Mouse (Mus musculus): ENCODE measurements around the gene Cep57l1. TPM values are rescaled to one million over a fixed set of nuclear protein-coding genes. Genes with fewer than 3 reads are reported as not detected.
A peak's percentile ranks its signal among the peaks of the same experiment; 100 is the strongest.

Cep57l1 gene
- polyA plus RNA-seq, 1 experiment from 2014 or later = 13.4 TPM

GRCm38 (mm10) chr10:41730746-41731145 is 78.9 kb downstream of the Cep57l1 start:
- Histone ChIP-seq H3K27ac (replicated peaks) (no peak overlapping the region), H3K4me3 (no peak overlapping the region), H3K9ac (no peak overlapping the region), H3K27me3 (no peaks in the 10 kb centered on the region), H3K4me2 (no peak overlapping the region), H3K36me3 (peaks cover 11% of the 10 kb centered on the region), H3K4me1 (replicated peaks) (no peaks in the 10 kb centered on the region; the same call in 1 of the 2 replicates), H3K9me3 (no peaks in the 10 kb centered on the region; the same call in 1 of the 2 replicates)
- ATAC-seq (ENCODE audit: low read depth) = no peak
- 95% methylated on average over 10 of the region's 10 CpGs for WGBS

GRCm38 (mm10) chr10:41726215-41726614 is 83.5 kb downstream of the Cep57l1 start:
- no peak for ATAC-seq (ENCODE audit: low read depth)
- Histone ChIP-seq H3K9me3 (no peaks in the 10 kb centered on the region; the same call in 1 of the 2 replicates), H3K27me3 (no peaks in the 10 kb centered on the region), H3K27ac (replicated peaks) (no peak overlapping the region), H3K4me3 (no peak overlapping the region), H3K9ac (no peak overlapping the region), H3K4me2 (no peak overlapping the region), H3K4me1 (replicated peaks) (no peaks in the 10 kb centered on the region; the same call in 1 of the 2 replicates), H3K36me3 (peaks cover 11% of the 10 kb centered on the region)
- 70% methylated on average over 9 of the region's 9 CpGs for WGBS

- H3K9ac ChIP-seq = no peak overlapping the region
- ATAC-seq (ENCODE audit: low read depth) = no peak
- H3K4me2 ChIP-seq = no peak overlapping the region
- peaks cover 27% of the 10 kb centered on the region for H3K4me1 ChIP-seq (replicated peaks)
- H3K27ac ChIP-seq (replicated peaks) = no peak overlapping the region
- 47% methylated on average over 9 of the region's 9 CpGs for WGBS
- no peaks in the 10 kb centered on the region for H3K36me3 ChIP-seq
- H3K9me3 ChIP-seq = no peaks in the 10 kb centered on the region
- H3K4me3 ChIP-seq = no peak overlapping the region
- no peaks in the 10 kb centered on the region for H3K27me3 ChIP-seq
Measured at GRCm38 (mm10) chr10:41719587-41719986, 90.1 kb downstream of the Cep57l1 start.

DNA sequence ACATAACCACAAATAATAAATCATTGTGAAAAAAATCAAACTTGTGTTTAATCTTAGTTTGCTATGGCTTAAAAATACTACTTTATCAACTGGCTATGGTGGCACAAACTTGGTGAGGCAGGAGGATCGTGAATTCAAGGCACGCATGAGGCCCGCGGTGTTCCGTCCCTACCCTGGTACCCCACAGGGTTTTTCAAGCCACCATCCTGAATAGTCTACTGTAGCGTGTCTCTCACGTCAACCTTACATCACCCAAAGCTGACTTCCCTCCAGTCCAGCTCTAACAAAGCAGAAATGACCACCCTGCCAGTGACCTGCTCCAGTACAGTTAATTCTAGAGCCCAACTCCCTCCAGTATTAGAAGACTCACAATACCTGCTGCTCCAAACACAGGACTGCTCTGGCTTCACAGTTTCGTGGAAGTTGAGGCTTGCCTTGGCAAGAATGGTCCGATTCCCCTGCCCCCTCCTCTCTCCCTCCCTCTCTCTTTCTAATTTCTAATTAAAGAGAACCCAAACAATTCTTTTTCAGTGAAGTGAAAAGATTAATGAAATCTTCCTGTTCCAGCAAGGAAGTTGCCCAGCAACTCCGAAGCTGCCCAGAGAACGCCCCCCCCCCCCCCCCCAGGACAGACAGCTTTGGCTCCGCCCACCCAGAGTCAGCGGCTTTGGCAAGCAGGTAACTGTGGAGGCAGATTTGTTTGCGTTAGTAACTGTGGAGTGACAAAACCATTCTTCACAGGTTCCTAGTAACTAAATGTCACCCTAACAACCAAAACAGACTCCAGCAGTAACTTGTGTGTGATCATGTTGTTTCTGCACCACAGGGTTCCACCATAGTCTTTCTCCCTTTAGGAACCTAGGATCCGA is 93.4 kb downstream of the Cep57l1 start, which contains the start of gene Ccdc162:
Gene Ccdc162, minus strand, starts transcription at position 606 of the 869 bp plus-strand sequence.
- H3K4me3 ChIP-seq = no peak within 1 kb of the TSS
- H3K27me3 ChIP-seq = no peaks in the 10 kb centered on the region
- no peaks in the 10 kb centered on the region for H3K9me3 ChIP-seq
- peaks cover 27% of the 10 kb centered on the region for H3K4me1 ChIP-seq (replicated peaks)
- H3K4me2 ChIP-seq = peak within 1 kb of the TSS; percentile 28
- WGBS = 37% methylated on average over 15 of the region's 15 CpGs
- H3K36me3 ChIP-seq = no peaks in the 10 kb centered on the region
- no peak within 1 kb of the TSS for H3K9ac ChIP-seq
- ATAC-seq (ENCODE audit: low read depth) = peak; percentile 70
- H3K27ac ChIP-seq (replicated peaks) = peak within 1 kb of the TSS; percentile 59

DNA sequence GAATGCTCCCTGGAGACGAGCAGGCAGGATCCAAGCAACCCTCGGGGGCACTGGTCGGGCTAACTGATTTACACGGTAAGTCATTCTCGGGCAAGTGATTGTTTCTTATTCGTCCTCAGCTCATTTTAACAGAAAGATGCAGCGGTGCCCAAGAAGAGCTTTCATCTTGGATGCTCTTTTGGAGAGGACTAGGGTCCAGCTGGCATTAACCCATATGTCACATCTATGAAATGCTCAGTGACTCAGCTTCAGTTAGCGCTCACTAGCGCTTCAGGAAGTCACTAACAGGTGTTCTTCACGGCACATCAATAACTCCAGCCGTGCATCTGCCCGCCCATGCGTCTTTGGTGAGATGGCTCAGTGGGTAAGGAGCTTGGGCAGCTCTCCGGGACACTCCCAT is 94.1 kb downstream of the Cep57l1 start:
- H3K36me3 ChIP-seq = no peaks in the 10 kb centered on the region
- peak overlapping the region; percentile 28 for H3K4me2 ChIP-seq
- H3K4me1 ChIP-seq (replicated peaks) = peaks cover 27% of the 10 kb centered on the region
- peak overlapping the region; percentile 59 for H3K27ac ChIP-seq (replicated peaks)
- H3K4me3 ChIP-seq = no peak overlapping the region
- H3K9ac ChIP-seq = no peak overlapping the region
- 58% methylated on average over 14 of the region's 14 CpGs for WGBS
- no peak for ATAC-seq (ENCODE audit: low read depth)
- H3K9me3 ChIP-seq = no peaks in the 10 kb centered on the region
- no peaks in the 10 kb centered on the region for H3K27me3 ChIP-seq

- WGBS = 42% methylated on average over 7 of the region's 7 CpGs
- no peak overlapping the region for H3K4me3 ChIP-seq
- no peak overlapping the region for H3K9ac ChIP-seq
- H3K9me3 ChIP-seq = no peaks in the 10 kb centered on the region
- H3K36me3 ChIP-seq = no peaks in the 10 kb centered on the region
- peaks cover 13% of the 10 kb centered on the region for H3K4me1 ChIP-seq (replicated peaks)
- H3K4me2 ChIP-seq = no peak overlapping the region
- no peaks in the 10 kb centered on the region for H3K27me3 ChIP-seq
- no peak overlapping the region for H3K27ac ChIP-seq (replicated peaks)
- no peak for ATAC-seq (ENCODE audit: low read depth)
Measured at GRCm38 (mm10) chr10:41711467-41711866, 98.2 kb downstream of the Cep57l1 start.

DNA sequence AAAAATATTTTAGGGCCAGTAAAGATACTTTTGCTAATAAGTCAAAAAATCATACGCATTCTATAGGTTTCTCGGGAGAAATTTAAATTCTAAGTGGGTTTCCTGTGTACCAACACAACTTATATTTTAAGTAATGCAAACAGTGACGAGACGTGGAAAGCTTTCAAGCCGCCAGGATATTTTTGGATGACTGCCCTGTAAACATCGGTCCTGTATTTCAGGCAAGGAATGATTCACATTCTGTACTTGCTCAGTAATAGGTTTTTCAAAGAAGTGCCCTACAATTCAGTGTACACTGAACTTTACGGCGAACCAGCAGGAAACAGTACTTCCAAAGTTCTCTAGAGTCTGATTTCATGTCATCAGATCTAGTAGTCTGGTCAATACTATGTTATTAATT is 98.9 kb downstream of the Cep57l1 start:
- Histone ChIP-seq H3K36me3 (no peaks in the 10 kb centered on the region), H3K4me1 (replicated peaks) (peaks cover 8% of the 10 kb centered on the region), H3K27ac (replicated peaks) (no peak overlapping the region), H3K9me3 (no peaks in the 10 kb centered on the region), H3K9ac (no peak overlapping the region), H3K27me3 (no peaks in the 10 kb centered on the region), H3K4me2 (no peak overlapping the region), H3K4me3 (no peak overlapping the region)
- 90% methylated on average over 8 of the region's 8 CpGs for WGBS
- no peak for ATAC-seq (ENCODE audit: low read depth)

- Histone ChIP-seq H3K36me3 (no peaks in the 10 kb centered on the region), H3K9ac (no peak overlapping the region), H3K9me3 (no peaks in the 10 kb centered on the region), H3K27ac (replicated peaks) (no peak overlapping the region), H3K4me1 (replicated peaks) (no peaks in the 10 kb centered on the region), H3K4me2 (no peak overlapping the region), H3K27me3 (no peaks in the 10 kb centered on the region), H3K4me3 (no peak overlapping the region)
- WGBS = 76% methylated on average over 8 of the region's 8 CpGs
- ATAC-seq (ENCODE audit: low read depth) = no peak
Measured at GRCm38 (mm10) chr10:41709341-41709740, 100.3 kb downstream of the Cep57l1 start.

DNA sequence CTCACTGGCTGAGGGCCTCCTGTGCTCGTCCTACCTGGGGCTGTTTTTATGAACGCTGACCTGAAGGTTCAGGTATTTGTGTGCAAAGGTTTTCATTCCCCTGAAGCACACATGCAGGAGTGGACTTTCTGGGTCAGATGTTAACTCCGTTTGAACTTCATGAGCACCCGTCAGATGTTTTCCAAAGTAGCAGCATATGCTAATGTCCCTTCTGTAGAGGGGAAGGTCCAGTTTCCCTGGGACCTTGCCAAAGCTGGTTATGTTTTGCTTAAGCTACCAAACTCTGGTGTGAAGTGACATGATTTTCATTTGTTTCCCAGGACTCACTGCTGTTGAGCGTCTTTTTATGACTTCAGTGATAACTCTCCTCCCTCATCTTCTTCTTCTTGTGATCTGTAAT is 110.0 kb downstream of the Cep57l1 start:
- ATAC-seq (ENCODE audit: low read depth) = no peak
- WGBS = 89% methylated on average over 5 of the region's 5 CpGs
- Histone ChIP-seq H3K27ac (replicated peaks) (no peak overlapping the region), H3K4me1 (replicated peaks) (no peaks in the 10 kb centered on the region), H3K4me3 (no peak overlapping the region), H3K9ac (no peak overlapping the region), H3K9me3 (no peaks in the 10 kb centered on the region), H3K36me3 (no peaks in the 10 kb centered on the region), H3K4me2 (no peak overlapping the region), H3K27me3 (no peaks in the 10 kb centered on the region)

- H3K27ac ChIP-seq (replicated peaks) = no peak overlapping the region
- whole genome bisulfite sequencing = 79% methylated on average over 11 of the region's 11 CpGs
- H3K9me3 ChIP-seq = no peaks in the 10 kb centered on the region
- no peaks in the 10 kb centered on the region for H3K36me3 ChIP-seq
- no peaks in the 10 kb centered on the region for H3K27me3 ChIP-seq
- no peaks in the 10 kb centered on the region for H3K4me1 ChIP-seq (replicated peaks)
- 0 out of 2 replicates have a peak, but pooled peaks have one; percentile 27 for ATAC-seq (ENCODE audit: low read depth)
- H3K4me2 ChIP-seq = no peak overlapping the region
- H3K4me3 ChIP-seq = no peak overlapping the region
- no peak overlapping the region for H3K9ac ChIP-seq
Measured at GRCm38 (mm10) chr10:41697040-41697439, 112.6 kb downstream of the Cep57l1 start.

DNA sequence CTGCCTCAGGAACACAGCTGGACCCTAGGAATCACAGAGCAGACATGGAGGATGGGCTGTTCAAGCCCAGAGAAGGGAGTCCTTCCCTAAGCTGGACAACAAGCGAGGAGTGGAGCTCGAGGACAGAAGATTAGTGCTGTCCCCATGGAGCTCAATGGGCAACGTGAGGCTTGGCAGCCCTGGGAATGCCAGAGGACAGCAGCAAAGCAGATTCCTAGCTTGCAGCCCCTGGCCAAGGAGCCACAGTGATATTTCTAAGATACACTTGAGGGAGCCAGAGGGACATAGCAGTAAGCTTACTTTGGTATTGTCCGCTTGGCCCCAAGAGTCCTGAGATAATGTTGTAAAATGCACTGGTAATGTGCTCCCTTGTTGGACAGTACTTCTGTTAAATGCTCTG is 118.7 kb downstream of the Cep57l1 start:
- Histone ChIP-seq H3K27ac (replicated peaks) (no peak overlapping the region), H3K9ac (no peak overlapping the region), H3K27me3 (peaks cover 8% of the 10 kb centered on the region; the same call in 1 of the 2 replicates), H3K4me2 (no peak overlapping the region), H3K36me3 (no peaks in the 10 kb centered on the region), H3K9me3 (0 out of 2 replicates have a peak, but pooled peaks cover 7% of the 10 kb centered on the region), H3K4me3 (no peak overlapping the region), H3K4me1 (replicated peaks) (peaks cover 5% of the 10 kb centered on the region; the same call in 1 of the 2 replicates)
- WGBS = 70% methylated on average over 4 of the region's 4 CpGs
- no peak for ATAC-seq (ENCODE audit: low read depth)

DNA sequence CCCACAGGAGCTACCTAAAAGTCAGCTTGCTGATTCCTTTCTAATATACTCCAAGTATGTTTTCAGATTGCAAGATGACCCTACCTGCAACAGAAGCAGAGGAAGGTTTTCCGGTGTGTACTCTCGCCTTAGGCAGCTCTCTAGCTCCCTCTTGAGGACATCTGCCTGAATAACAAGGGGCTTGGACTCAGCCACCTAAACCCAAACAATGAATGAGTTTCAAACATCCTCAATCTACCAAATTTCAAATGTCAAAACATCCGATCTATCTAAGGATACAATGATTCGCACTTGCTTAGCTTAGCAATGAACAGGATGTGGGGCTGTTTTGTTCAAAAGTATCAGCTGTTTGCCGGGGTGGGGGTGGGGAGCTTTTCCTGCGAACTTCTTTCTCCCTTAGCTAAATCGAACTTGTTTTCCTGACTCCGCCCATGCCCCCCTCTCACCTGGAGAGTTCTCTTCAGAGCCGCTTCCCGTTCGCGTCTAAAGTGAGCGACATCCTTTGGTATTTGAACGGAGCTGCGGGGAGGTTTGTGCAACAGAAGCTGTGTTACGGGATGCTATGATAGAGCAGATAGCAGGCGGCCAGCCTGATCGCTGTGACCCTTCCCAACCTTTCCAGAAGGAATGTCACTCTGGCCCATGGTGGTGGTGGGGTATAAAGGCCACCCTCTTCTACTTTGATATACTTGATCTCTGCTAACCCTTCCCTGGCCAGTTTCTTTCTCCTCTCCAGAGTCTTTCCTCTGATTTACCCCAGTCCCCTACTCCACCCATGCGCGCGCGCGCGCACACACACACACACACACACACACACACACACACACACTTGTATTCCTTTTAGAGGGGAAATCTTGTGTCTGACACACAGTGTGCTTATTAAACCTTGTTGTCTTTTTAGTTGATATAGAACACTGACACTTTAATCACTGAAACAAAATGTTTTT is 119.5 kb downstream of the Cep57l1 start:
- peak overlapping the region; percentile 68 for H3K9ac ChIP-seq
- peak overlapping the region; percentile 42 for H3K4me3 ChIP-seq
- H3K27ac ChIP-seq (replicated peaks) = no peak overlapping the region
- 20% methylated on average over 24 of the region's 24 CpGs for WGBS
- H3K36me3 ChIP-seq = no peaks in the 10 kb centered on the region
- H3K4me2 ChIP-seq = peak overlapping the region; percentile 76
- no peak for ATAC-seq (ENCODE audit: low read depth)
- H3K9me3 ChIP-seq = 0 out of 2 replicates have a peak, but pooled peaks cover 7% of the 10 kb centered on the region
- H3K4me1 ChIP-seq (replicated peaks) = peaks cover 5% of the 10 kb centered on the region; the same call in 1 of the 2 replicates
- peaks cover 11% of the 10 kb centered on the region; the same call in 1 of the 2 replicates for H3K27me3 ChIP-seq

All from neural tube, embryonic 13.5 days (tissue).